Mouse (Mus musculus) monocyte, adult 5-6 weeks (primary cell): ENCODE results near the gene Gng8. TPM values are rescaled to one million over a fixed set of nuclear protein-coding genes. Genes with fewer than 3 reads are reported as not detected.

Source experiments
- ATAC-seq: fragments of 153-309, 156-312 bp; replicated peaks from 2 replicates; pipeline ENCODE4 v1.8.0; 2017; ENCODE audit warnings: mild to moderate bottlenecking; ENCODE audit not compliant: low TSS enrichment, insufficient number of reproducible peaks, severe bottlenecking, poor library complexity, low FRiP score
- total RNA-seq: library from RNA; stranded (forward); fragments of 200-1000, 200-491, 200-594 nt; gene quantifications from 3 replicates; pipeline ENCODE4 v1.2.3, GENCODE M21; 2017

Gng8 gene
- total RNA-seq, 1 experiment from 2014 or later = not detected

- no peak for ATAC-seq
Measured at GRCm38 (mm10) chr7:16919395-16920149, 28.0 kb downstream of the Gng8 start.

- no peak for ATAC-seq
Measured at GRCm38 (mm10) chr7:16920150-16920579, 28.6 kb downstream of the Gng8 start.

- no peak for ATAC-seq
Measured at GRCm38 (mm10) chr7:16920818-16921791, 29.5 kb downstream of the Gng8 start.

GRCm38 (mm10) chr7:16921881-16922335, 30.3 kb downstream of the Gng8 start:
- no peak for ATAC-seq

- no peak for ATAC-seq
Measured at GRCm38 (mm10) chr7:16922360-16922973, 30.9 kb downstream of the Gng8 start.

GRCm38 (mm10) chr7:16923283-16924036, 31.9 kb downstream of the Gng8 start:
- 0 out of 2 replicates have a peak, but pooled peaks have one; percentile 0 for ATAC-seq

GRCm38 (mm10) chr7:16924037-16924834, 32.6 kb downstream of the Gng8 start, which contains the start of gene Calm3:
TSS of gene Calm3 (minus strand) at chr7:16924114.
- peak; percentile 84 for ATAC-seq

- no peak for ATAC-seq
Measured at GRCm38 (mm10) chr7:16928341-16928740, 36.8 kb downstream of the Gng8 start.

- peak; percentile 75 for ATAC-seq
Measured at GRCm38 (mm10) chr7:16930850-16931249, 39.3 kb downstream of the Gng8 start.

- peak; percentile 74 for ATAC-seq
Measured at GRCm38 (mm10) chr7:16931968-16932627, 40.5 kb downstream of the Gng8 start.

GRCm38 (mm10) chr7:16932704-16933577, 41.4 kb downstream of the Gng8 start:
- no peak for ATAC-seq

- no peak for ATAC-seq
Measured at GRCm38 (mm10) chr7:16937312-16937711, 45.7 kb downstream of the Gng8 start.

- no peak for ATAC-seq
Measured at GRCm38 (mm10) chr7:16938117-16938791, 46.7 kb downstream of the Gng8 start.

- ATAC-seq = no peak
Measured at GRCm38 (mm10) chr7:16940292-16940691, 48.7 kb downstream of the Gng8 start.

GRCm38 (mm10) chr7:16942861-16943260, 51.3 kb downstream of the Gng8 start:
- no peak for ATAC-seq
